Mouse (Mus musculus) forebrain, embryonic 16.5 days (tissue): ENCODE data around the gene Mthfd1l. TPM values are rescaled to one million over a fixed set of nuclear protein-coding genes. Genes with fewer than 3 reads are reported as not detected.

Experiments used
- ATAC-seq: fragments of 200-750 bp; cut with Nextera tagmentation; 2 replicates; pipeline ENCODE4 v1.8.0; 2017; ENCODE audit warnings: mild to moderate bottlenecking, moderate library complexity
- H3K27ac ChIP-seq: fragments of 300-500 bp; sonication (generic); 2 replicates; pipeline ENCODE4 v1.5.1; 2014; ENCODE audit warnings: low read length, control low read depth
- H3K27me3 ChIP-seq: fragments of 300-500 bp; sonication (generic); replicated peaks from 2 replicates; pipeline ENCODE4 v1.6.1; 2014; ENCODE audit warnings: low read length; ENCODE audit not compliant: control insufficient read depth, insufficient read depth
- H3K36me3 ChIP-seq: fragments of 300-500 bp; sonication (generic); 2 replicates; pipeline ENCODE4 v1.6.1; 2014; ENCODE audit not compliant: control insufficient read depth, insufficient read depth
- H3K4me1 ChIP-seq: fragments of 300-500 bp; sonication (generic); replicated peaks from 2 replicates; pipeline ENCODE4 v1.6.1; 2014; ENCODE audit warnings: low read length; ENCODE audit not compliant: control insufficient read depth, insufficient read depth
- H3K4me2 ChIP-seq: fragments of 300-500 bp; sonication (generic); 2 replicates; pipeline ENCODE4 v1.6.1; 2014; ENCODE audit warnings: mild to moderate bottlenecking, low read length, control low read depth
- H3K4me3 ChIP-seq: fragments of 300-500 bp; sonication (generic); replicated peaks from 2 replicates; pipeline ENCODE4 v1.5.1; 2014; ENCODE audit warnings: mild to moderate bottlenecking, low read length, control low read depth
- H3K9ac ChIP-seq: fragments of 300-500 bp; sonication (generic); replicated peaks from 2 replicates; pipeline ENCODE4 v1.6.1; 2014; ENCODE audit warnings: low read depth, low read length, control low read depth
- H3K9me3 ChIP-seq: fragments of 300-500 bp; sonication (generic); 2 replicates; pipeline ENCODE4 v1.6.1; 2016; ENCODE audit warnings: low read length; ENCODE audit not compliant: control insufficient read depth
- WGBS: fragments of 180-500 bp; shearing (Covaris S2); extraction: QIAGEN DNeasy Blood & Tissue Kit; methylation state at CpG from one replicate; pipeline ENCODE4 v1.1.7; 2014; 5-methylcytosine and 5-hydroxymethylcytosine counted together
- polyA plus RNA-seq: library from polyadenylated mRNA; unstranded; fragments of >200 nt; fragmentation: Nextera tagmentation; extraction: Ambion mirVana; gene quantifications from 2 replicates; pipeline ENCODE4 v1.2.1, GENCODE M21; 2015

Gene Mthfd1l
- polyA plus RNA-seq, 1 experiment from 2014 or later, result 4.6 TPM

DNA sequence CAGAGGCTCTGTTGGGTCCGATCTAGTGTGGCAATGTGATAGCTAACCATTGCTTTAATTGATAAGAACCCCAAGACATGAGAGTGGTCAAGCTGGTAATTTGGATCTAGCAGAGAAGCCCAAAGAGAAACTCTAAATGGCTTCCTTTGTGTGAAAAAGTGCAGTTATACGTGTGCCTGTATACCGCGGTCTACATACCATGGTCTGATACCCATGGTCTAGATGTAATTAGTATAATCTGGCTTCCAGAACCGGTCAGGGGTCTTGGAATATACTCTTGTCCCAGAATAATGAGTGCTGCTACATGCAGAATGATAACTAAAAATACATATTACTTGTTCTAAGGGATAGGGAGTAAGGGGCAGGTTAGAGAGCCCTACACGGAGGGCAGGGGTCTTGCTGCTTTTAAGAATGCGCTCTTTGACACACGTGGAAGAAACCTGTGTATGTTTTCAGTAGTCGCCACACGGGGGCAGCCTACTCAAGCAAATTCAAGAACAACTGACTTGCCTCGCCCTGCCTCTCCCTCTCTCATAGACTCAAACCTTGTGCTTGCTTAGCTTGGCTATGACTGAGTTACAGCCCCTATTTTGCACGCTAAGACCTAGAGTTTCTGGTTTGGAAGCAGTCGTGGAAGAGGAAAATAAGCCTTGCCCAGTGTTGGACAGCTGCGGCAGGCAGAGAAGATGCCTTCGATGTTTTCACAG lies 23.4 kb downstream of the Mthfd1l start:
- H3K4me1 ChIP-seq, result no peaks in the 10 kb centered on the region
- H3K9ac ChIP-seq, result no peak overlapping the region
- no peak overlapping the region for H3K4me3 ChIP-seq
- no peaks in the 10 kb centered on the region for H3K27me3 ChIP-seq
- H3K36me3 ChIP-seq, result no peaks in the 10 kb centered on the region
- peak; percentile 85 for ATAC-seq
- H3K4me2 ChIP-seq, result no peak overlapping the region
- no peaks in the 10 kb centered on the region for H3K9me3 ChIP-seq
- WGBS, result 52% methylated on average over 15 of the region's 15 CpGs
- no peak overlapping the region for H3K27ac ChIP-seq

GRCm38 (mm10) chr10:3997851-3998426 lies 25.0 kb downstream of the Mthfd1l start:
- H3K27me3 ChIP-seq, result no peaks in the 10 kb centered on the region
- no peak for ATAC-seq
- no peak overlapping the region for H3K4me2 ChIP-seq
- no peak overlapping the region for H3K27ac ChIP-seq
- H3K9me3 ChIP-seq, result no peaks in the 10 kb centered on the region
- no peaks in the 10 kb centered on the region for H3K36me3 ChIP-seq
- H3K4me1 ChIP-seq, result no peaks in the 10 kb centered on the region
- WGBS, result 88% methylated on average over 7 of the region's 7 CpGs
- H3K9ac ChIP-seq, result no peak overlapping the region
- H3K4me3 ChIP-seq, result no peak overlapping the region

DNA sequence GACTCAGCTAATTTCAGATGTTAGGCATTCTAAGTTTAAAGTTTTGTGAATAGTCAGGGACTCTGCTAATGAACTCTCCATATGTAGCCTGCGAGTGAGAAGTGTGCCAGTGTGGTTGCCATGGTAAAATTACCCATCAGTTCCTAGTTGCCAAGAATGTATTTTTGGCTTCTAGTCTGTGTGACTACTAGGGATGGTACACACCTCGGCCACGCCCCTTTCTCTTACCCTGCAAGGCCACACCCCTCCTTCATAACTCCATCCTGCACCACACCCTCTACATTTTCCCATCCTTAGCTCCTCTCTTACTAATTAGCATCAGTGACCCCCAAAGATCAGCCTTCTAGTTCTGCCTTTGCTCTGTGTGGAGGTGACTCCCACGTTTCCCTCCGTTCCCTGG lies 29.8 kb downstream of the Mthfd1l start:
- no peaks in the 10 kb centered on the region for H3K9me3 ChIP-seq
- H3K9ac ChIP-seq, result no peak overlapping the region
- H3K27me3 ChIP-seq, result no peaks in the 10 kb centered on the region
- H3K4me3 ChIP-seq, result no peak overlapping the region
- H3K36me3 ChIP-seq, result no peaks in the 10 kb centered on the region
- no peak overlapping the region for H3K27ac ChIP-seq
- ATAC-seq, result peak; percentile 20; the same call in 1 of the 2 replicates
- 78% methylated on average over 5 of the region's 5 CpGs for WGBS
- H3K4me2 ChIP-seq, result no peak overlapping the region
- H3K4me1 ChIP-seq, result peaks cover 5% of the 10 kb centered on the region; the same call in 1 of the 2 replicates

DNA sequence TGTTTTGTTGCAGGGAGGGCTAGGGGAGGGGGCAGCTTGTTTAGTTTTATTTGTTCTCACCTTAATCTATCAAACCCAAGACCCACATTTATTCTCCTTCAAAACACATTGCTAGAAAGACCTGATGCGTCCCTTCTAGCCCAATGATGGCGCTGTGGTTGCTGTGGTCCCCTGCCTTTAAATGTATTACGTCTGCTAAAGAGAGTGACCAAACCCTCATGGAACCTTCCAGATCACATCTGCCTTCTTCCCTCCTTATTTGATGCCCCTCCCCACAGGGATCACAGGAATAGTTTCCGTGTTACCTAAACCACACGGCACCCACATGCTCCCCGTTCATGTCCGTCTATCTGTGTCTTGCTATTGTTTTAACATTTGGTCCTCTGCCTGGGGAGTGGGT lies 32.3 kb downstream of the Mthfd1l start:
- no peak overlapping the region for H3K4me2 ChIP-seq
- no peak overlapping the region for H3K27ac ChIP-seq
- H3K4me1 ChIP-seq, result peaks cover 5% of the 10 kb centered on the region; the same call in 1 of the 2 replicates
- no peaks in the 10 kb centered on the region for H3K9me3 ChIP-seq
- no peak overlapping the region for H3K9ac ChIP-seq
- no peak overlapping the region for H3K4me3 ChIP-seq
- H3K36me3 ChIP-seq, result no peaks in the 10 kb centered on the region
- H3K27me3 ChIP-seq, result no peaks in the 10 kb centered on the region
- no peak for ATAC-seq
- WGBS, result 89% methylated on average over 7 of the region's 7 CpGs

GRCm38 (mm10) chr10:4006296-4007015 lies 33.5 kb downstream of the Mthfd1l start:
- ATAC-seq, result peak; percentile 50; the same call in 1 of the 2 replicates
- 65% methylated on average over 7 of the region's 7 CpGs for WGBS
- H3K27ac ChIP-seq, result no peak overlapping the region
- H3K36me3 ChIP-seq, result no peaks in the 10 kb centered on the region
- H3K27me3 ChIP-seq, result no peaks in the 10 kb centered on the region
- peaks cover 5% of the 10 kb centered on the region; the same call in 1 of the 2 replicates for H3K4me1 ChIP-seq
- no peak overlapping the region for H3K9ac ChIP-seq
- H3K4me3 ChIP-seq, result no peak overlapping the region
- no peak overlapping the region for H3K4me2 ChIP-seq
- H3K9me3 ChIP-seq, result no peaks in the 10 kb centered on the region

- Histone ChIP-seq H3K4me1 (no peaks in the 10 kb centered on the region), H3K36me3 (no peaks in the 10 kb centered on the region), H3K4me2 (no peak overlapping the region), H3K27me3 (no peaks in the 10 kb centered on the region), H3K9me3 (no peaks in the 10 kb centered on the region), H3K9ac (no peak overlapping the region), H3K4me3 (no peak overlapping the region), H3K27ac (no peak overlapping the region)
- WGBS, result 82% methylated on average over 14 of the region's 14 CpGs
- ATAC-seq, result no peak
Measured at GRCm38 (mm10) chr10:4022628-4023303, 49.8 kb downstream of the Mthfd1l start.

- Histone ChIP-seq H3K9ac (no peak overlapping the region), H3K4me2 (no peak overlapping the region), H3K27me3 (no peaks in the 10 kb centered on the region), H3K4me3 (no peak overlapping the region), H3K9me3 (no peaks in the 10 kb centered on the region), H3K27ac (no peak overlapping the region), H3K36me3 (no peaks in the 10 kb centered on the region), H3K4me1 (no peaks in the 10 kb centered on the region)
- 97% methylated on average over 4 of the region's 4 CpGs for WGBS
- ATAC-seq, result no peak
Measured at GRCm38 (mm10) chr10:4026616-4027015, 53.7 kb downstream of the Mthfd1l start.

GRCm38 (mm10) chr10:4027466-4027865 lies 54.5 kb downstream of the Mthfd1l start:
- Histone ChIP-seq H3K4me2 (no peak overlapping the region), H3K36me3 (no peaks in the 10 kb centered on the region), H3K27me3 (no peaks in the 10 kb centered on the region), H3K9me3 (no peaks in the 10 kb centered on the region), H3K4me1 (no peaks in the 10 kb centered on the region), H3K9ac (no peak overlapping the region), H3K4me3 (no peak overlapping the region), H3K27ac (no peak overlapping the region)
- ATAC-seq, result no peak
- 91% methylated on average over 4 of the region's 4 CpGs for WGBS

- ATAC-seq, result no peak
- Histone ChIP-seq H3K27me3 (no peaks in the 10 kb centered on the region), H3K9me3 (no peaks in the 10 kb centered on the region), H3K4me3 (no peak overlapping the region), H3K36me3 (no peaks in the 10 kb centered on the region), H3K27ac (no peak overlapping the region), H3K4me1 (no peaks in the 10 kb centered on the region), H3K4me2 (no peak overlapping the region), H3K9ac (no peak overlapping the region)
- 92% methylated on average over 15 of the region's 15 CpGs for WGBS
Measured at GRCm38 (mm10) chr10:4028851-4029442, 56.0 kb downstream of the Mthfd1l start.
